Mouse (Mus musculus): ENCODE results near the gene Wdr25.

Gene Wdr25

GRCm38 (mm10) chr12:109057736-109058135 lies 164.3 kb downstream of the Wdr25 start:
- in situ Hi-C loops (cut with MboI, MseI): no loop called here

GRCm38 (mm10) chr12:109058660-109059059 lies 165.2 kb downstream of the Wdr25 start:
- in situ Hi-C loops (cut with MboI, MseI): no loop called here

GRCm38 (mm10) chr12:109067561-109068135 lies 174.2 kb downstream of the Wdr25 start:
- in situ Hi-C loops (cut with MboI, MseI): no loop called here

- in situ Hi-C loops (cut with MboI, MseI): no loop called here
Measured at GRCm38 (mm10) chr12:109068167-109068653, 174.8 kb downstream of the Wdr25 start, which contains the start of gene Begain. Begain (minus strand) TSS chr12:109068217.

- in situ Hi-C loops (cut with MboI, MseI): no loop called here
Measured at GRCm38 (mm10) chr12:109068738-109069137, 175.3 kb downstream of the Wdr25 start.

GRCm38 (mm10) chr12:109069751-109070150 lies 176.3 kb downstream of the Wdr25 start:
- in situ Hi-C loops (cut with MboI, MseI): no loop called here

GRCm38 (mm10) chr12:109071248-109071647 lies 177.8 kb downstream of the Wdr25 start:
- in situ Hi-C loops (cut with MboI, MseI): no loop called here

- in situ Hi-C loops (cut with MboI, MseI): no loop called here
Measured at GRCm38 (mm10) chr12:109074106-109074505, 180.7 kb downstream of the Wdr25 start.

GRCm38 (mm10) chr12:109074777-109075285 lies 181.4 kb downstream of the Wdr25 start:
- in situ Hi-C loops (cut with MboI, MseI): no loop called here

GRCm38 (mm10) chr12:109077036-109077435 lies 183.6 kb downstream of the Wdr25 start:
- in situ Hi-C loops (cut with MboI, MseI): no loop called here
